ENCODE assay signal across 13 mouse cellular contexts in genomic region chr11:114176671-114177212, GRCm38 (mm10).
DNase-seq lines count a peak whose midpoint lies in the region; ATAC-seq and TF ChIP-seq lines count a peak whose summit lies in the region.
"Had no signal": no experiment of that assay in that cellular context is flagged by ENCODE, and none has a peak within 500 bp of the region (broad histone marks: within the 10 kb centered on the region; RNA-seq: fewer than 3 reads in every experiment).

No protein-coding gene starts in this region.

- no peak for ATAC-seq in lung, embryonic 14.5 days (ENCODE audit: insufficient read depth)
- ATAC-seq in lung, postnatal 0 days: no peak
- ATAC-seq: midbrain, embryonic 16.5 days had no signal

- H3K27ac ChIP-seq in gastrocnemius, adult 2 months: no peak overlapping the region
- no peak overlapping the region for H3K27ac ChIP-seq in lung, embryonic 14.5 days (ENCODE audit: low read depth)
- no peak overlapping the region for H3K27ac ChIP-seq in lung, postnatal 0 days (ENCODE audit: low read length)
- H3K27ac ChIP-seq: hindbrain, embryonic 14.5 days; liver, embryonic 14.5 days; stomach, embryonic 15.5 days had no signal

- H3K9ac ChIP-seq in lung, embryonic 14.5 days: no peak overlapping the region
- no peak overlapping the region for H3K9ac ChIP-seq in lung, postnatal 0 days (replicated peaks; ENCODE audit: low read depth)
- H3K9ac ChIP-seq: hindbrain, embryonic 14.5 days; liver, embryonic 14.5 days; stomach, embryonic 15.5 days had no signal

- WGBS in lung, embryonic 14.5 days: 46% methylated on average over 4 of the region's 4 CpGs
- WGBS in lung, postnatal 0 days: 50% methylated on average over 4 of the region's 4 CpGs

- H3K4me2 ChIP-seq in lung, embryonic 14.5 days: no peak overlapping the region
- no peak overlapping the region for H3K4me2 ChIP-seq in lung, postnatal 0 days (replicated peaks; ENCODE audit: low read depth, low read length)
- H3K4me2 ChIP-seq: hindbrain, embryonic 14.5 days; stomach, embryonic 15.5 days had no signal

- DNase-seq in gastrocnemius, adult 2 months: peak; percentile 25
- DNase-seq in gastrocnemius, adult 8-10 months (ENCODE audit: low spot score in 2 of 2): no peak
- DNase-seq in lung, embryonic 14.5 days: peak; percentile 24
- DNase-seq in lung, postnatal 0 days (ENCODE audit: low spot score): no peak
- DNase-seq in adrenal gland, postnatal 14 days: peak; percentile 68
- peak; percentile 40 to 45 for DNase-seq in cerebellum, postnatal 25 days
- DNase-seq in embryo, embryonic 11 days: no peak
- no peak for DNase-seq in urinary bladder, adult 18-20 months (ENCODE audit: low spot score in 2 of 2)
- DNase-seq: layer of hippocampus, adult 9-11 months had no signal

- no peak for TF ChIP-seq CTCF in gastrocnemius, adult 2 months (IDR thresholded peaks at IDR 0.05)
- no peak for TF ChIP-seq CTCF in lung, embryonic 14.5 days (IDR thresholded peaks at IDR 0.05; ENCODE audit: low read depth)
- TF ChIP-seq CTCF in lung, postnatal 0 days (IDR thresholded peaks at IDR 0.05): no peak

- no peaks in the 10 kb centered on the region for H3K4me1 ChIP-seq in lung, embryonic 14.5 days (ENCODE audit: insufficient read depth)
- no peaks in the 10 kb centered on the region for H3K4me1 ChIP-seq in lung, postnatal 0 days (ENCODE audit: insufficient read depth, low read depth, low read length)

- H3K4me3 ChIP-seq in gastrocnemius, adult 2 months: no peak overlapping the region
- no peak overlapping the region for H3K4me3 ChIP-seq in lung, embryonic 14.5 days (ENCODE audit: low read depth, low read length)
- no peak overlapping the region for H3K4me3 ChIP-seq in lung, postnatal 0 days (ENCODE audit: low read depth, low read length)
- H3K4me3 ChIP-seq: stomach, embryonic 15.5 days had no signal

- no peaks in the 10 kb centered on the region for H3K9me3 ChIP-seq in lung, embryonic 14.5 days (ENCODE audit: low read depth, low read length)
- no peaks in the 10 kb centered on the region for H3K9me3 ChIP-seq in lung, postnatal 0 days (ENCODE audit: low read length)
- H3K9me3 ChIP-seq: stomach, embryonic 15.5 days had no signal

- H3K27me3 ChIP-seq in lung, embryonic 14.5 days (ENCODE audit: insufficient read depth, low read length): no peaks in the 10 kb centered on the region; the same call in 1 of the 2 replicates
- 0 out of 2 replicates have a peak, but pooled peaks cover 3% of the 10 kb centered on the region for H3K27me3 ChIP-seq in lung, postnatal 0 days (replicated peaks; ENCODE audit: insufficient read depth, low read length)
- H3K27me3 ChIP-seq: stomach, embryonic 15.5 days had no signal

- H3K36me3 ChIP-seq in lung, embryonic 14.5 days (ENCODE audit: insufficient read depth): no peaks in the 10 kb centered on the region
- H3K36me3 ChIP-seq in lung, postnatal 0 days (ENCODE audit: insufficient read depth, low read length): no peaks in the 10 kb centered on the region
- H3K36me3 ChIP-seq: stomach, embryonic 15.5 days had no signal

- TF ChIP-seq EP300 in lung, postnatal 0 days (IDR thresholded peaks at IDR 0.05): no peak

- intact Hi-C loops in gastrocnemius, adult 2 months (cut with DNase I): no loop called here

Comparison
In these comparisons a context has a peak if more than half of its experiments do, and no peak if none do; other contexts are left out.
1. DNase-seq: peak in gastrocnemius, adult 2 months (single experiment), lung, embryonic 14.5 days (single experiment), adrenal gland, postnatal 14 days (single experiment) and cerebellum, postnatal 25 days (2 of 2); none in gastrocnemius, adult 8-10 months (0 of 2), lung, postnatal 0 days (single experiment), embryo, embryonic 11 days (single experiment) and urinary bladder, adult 18-20 months (0 of 2).